Mouse (Mus musculus) thymus, adult 18-20 months (tissue): Measurements from ENCODE around the gene Csmd2.

Experiments used
- DNase-seq, 2 experiments: peaks; one replicate each; pipeline ENCODE4 v3.0.0; 2022; ENCODE audit warnings: mixed read lengths in 2 of 2

The Csmd2 gene

GRCm38 (mm10) chr4:128142279-128142678 lies 154.6 kb downstream of the Csmd2 start:
- no peak for DNase-seq

DNA sequence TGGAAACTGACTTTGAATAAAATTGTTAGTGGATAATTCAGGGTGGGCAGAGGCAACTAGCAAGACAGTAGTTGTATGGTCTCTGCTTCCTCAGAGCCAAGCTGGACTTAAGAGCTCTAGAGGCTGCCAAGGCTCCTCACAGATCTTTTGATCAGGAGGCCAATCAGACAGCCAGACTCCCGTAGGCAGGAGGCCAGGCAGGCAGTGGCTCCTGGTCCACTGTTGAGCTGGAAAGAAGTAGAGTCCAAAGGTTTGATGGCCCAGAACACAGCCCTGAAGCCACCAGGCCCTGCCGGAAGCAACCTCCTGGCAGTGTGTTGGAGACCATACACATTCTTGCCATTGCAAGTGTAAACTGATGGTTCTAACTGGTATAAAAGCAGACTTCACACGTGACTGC lies 155.5 kb downstream of the Csmd2 start:
- DNase-seq: no peak

GRCm38 (mm10) chr4:128149524-128149923 lies 161.9 kb downstream of the Csmd2 start:
- no peak for DNase-seq

DNA sequence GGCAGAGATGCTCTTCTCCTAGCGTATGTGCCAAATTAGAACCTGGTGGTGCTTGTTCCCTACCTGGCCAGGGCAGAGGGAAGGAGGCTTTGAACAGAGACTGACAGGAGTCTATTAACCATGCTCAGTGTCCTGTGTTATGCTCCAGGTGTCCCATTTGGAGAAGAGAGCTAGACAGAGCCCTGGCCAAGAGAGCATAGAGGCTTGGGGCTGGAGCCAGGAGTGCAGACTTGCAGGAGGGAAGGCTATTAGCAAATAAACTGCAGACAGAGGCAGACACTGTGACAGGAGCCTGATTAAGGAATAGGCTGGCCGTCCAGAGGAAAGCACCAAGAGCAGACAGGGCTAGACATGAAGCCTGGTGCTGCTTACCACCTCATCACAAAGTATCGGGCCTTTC lies 164.4 kb downstream of the Csmd2 start:
- DNase-seq: no peak

- no peak for DNase-seq
Measured at GRCm38 (mm10) chr4:128153144-128153543, 165.5 kb downstream of the Csmd2 start.

DNA sequence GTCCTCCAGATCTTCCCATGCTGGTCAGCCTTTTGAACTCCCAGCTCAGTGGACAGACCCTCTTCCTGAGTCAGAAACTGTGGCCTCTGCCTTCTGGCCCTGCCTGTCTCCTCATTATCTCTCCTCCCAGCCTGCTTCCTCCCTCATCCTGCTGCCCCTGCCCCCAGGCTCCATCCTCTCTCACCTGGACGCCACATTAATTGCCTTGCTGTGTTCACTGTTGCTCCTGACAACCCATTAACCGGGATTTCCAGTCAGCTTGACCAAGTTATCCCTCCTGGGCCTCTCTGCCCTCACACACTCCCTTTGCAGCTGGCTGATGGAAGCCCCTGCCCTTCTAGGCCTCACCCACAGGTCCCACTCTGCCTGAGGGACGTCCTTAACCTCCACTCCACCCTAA lies 167.6 kb downstream of the Csmd2 start:
- DNase-seq: no peak

GRCm38 (mm10) chr4:128160656-128161055 lies 173.0 kb downstream of the Csmd2 start:
- DNase-seq: no peak

DNA sequence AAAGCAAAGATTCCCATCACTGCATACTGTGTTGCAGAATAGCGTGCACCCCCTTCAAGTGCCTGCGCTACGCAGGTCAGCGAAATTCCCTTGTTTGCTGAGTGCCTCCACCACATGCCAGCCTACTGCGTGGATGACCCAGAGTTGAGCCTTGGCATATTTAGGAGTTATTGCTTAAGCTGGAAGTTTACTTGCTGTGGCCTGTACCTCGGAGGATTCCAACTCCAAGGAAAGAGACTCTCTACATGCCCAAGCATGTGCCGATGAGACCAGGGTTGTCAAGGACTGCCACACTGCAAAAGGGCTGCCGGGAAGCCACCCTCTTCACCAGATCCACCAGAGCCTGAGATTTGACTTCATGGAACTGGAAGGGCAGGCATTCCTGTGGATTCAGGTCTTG lies 182.5 kb downstream of the Csmd2 start:
- DNase-seq: no peak

DNA sequence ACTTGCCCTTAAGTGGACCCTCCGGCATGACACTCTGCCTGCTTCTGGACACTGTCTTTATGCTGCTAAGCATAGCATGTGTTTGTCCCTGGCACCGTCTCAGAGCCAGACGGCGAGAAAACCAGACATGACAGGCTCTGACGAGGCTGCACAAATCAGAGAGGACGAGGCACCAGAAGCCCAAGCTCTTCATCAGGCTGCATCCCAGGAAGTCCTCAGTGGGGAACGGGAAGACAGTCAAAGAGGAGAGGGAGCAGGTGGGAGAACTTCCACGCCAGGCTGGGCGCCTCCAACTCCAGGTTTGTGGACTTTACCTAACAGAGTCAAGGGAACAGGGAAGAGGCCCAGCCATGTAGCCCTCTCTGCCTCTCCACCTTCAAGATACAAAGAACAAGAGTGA lies 183.6 kb downstream of the Csmd2 start:
- no peak for DNase-seq

DNA sequence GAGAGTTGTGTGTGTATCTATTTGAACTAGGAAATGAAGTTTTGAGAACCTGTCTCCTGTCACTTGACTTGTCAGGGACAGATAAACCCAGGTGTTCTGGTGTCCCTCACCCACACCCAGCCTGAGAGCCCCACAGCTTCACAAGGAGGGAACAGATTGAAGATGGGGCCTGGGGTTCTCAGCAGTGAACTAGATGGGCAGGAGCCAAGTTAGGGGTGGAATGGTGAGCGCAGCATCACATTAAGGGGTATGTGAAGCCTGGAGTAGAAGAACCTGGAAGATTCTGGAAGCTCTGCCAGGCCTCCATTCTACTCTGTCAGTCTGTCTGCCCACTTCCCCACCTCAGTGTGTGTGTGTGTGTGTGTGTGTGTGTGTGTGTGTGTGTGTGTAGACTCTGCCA lies 184.0 kb downstream of the Csmd2 start:
- no peak for DNase-seq

- no peak for DNase-seq
Measured at GRCm38 (mm10) chr4:128178974-128179373, 191.3 kb downstream of the Csmd2 start.

GRCm38 (mm10) chr4:128179581-128179980 lies 191.9 kb downstream of the Csmd2 start:
- DNase-seq: no peak

GRCm38 (mm10) chr4:128184747-128185146 lies 197.1 kb downstream of the Csmd2 start:
- DNase-seq: no peak

GRCm38 (mm10) chr4:128194454-128194853 lies 206.8 kb downstream of the Csmd2 start:
- no peak for DNase-seq

- no peak for DNase-seq
Measured at GRCm38 (mm10) chr4:128217991-128218595, 230.4 kb downstream of the Csmd2 start.

GRCm38 (mm10) chr4:128224453-128224852 lies 236.8 kb downstream of the Csmd2 start:
- DNase-seq: no peak

DNA sequence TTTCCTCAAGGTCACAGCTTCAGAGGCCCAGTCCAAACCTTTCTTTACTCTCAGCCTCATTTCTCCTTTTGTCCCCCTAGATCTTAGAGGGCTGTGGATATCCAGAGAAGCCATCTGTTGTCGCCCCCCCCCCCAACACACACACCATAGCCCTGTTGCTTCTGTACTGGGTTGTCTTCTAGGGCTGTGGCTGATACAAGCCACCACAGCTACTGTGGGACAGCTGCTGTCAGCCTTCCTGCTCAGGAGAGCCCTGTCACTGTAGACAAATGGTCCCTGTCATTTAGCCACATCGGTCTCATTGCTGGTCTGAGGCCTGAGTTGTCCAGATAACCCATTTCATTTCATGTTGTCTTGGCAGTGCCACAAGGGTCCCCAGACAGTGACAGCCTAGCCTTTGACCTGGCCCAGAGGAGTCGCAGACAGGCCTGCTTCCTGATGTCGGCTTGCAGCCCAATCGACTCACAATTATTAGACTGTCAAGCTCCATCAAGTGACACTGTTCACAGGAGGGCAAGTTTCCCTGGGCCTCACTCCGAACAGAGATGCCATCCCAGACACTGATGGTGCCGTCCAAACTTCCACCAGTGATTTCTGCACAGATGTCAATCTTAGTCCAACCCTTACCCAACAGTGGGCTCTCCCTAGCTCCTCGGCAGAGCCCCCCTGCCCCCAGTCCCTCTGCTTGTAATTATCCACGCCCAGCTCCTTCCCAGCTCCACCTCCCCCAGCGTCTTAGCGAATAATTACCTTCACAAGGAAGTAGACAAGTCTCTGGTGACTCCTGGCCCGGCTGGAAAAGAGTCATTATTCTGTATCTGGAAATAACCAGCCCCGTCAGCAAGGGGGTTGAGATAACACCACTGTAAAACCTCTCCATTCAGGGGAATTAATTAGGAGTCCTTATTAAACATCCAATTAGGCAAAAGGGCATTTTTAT lies 240.0 kb downstream of the Csmd2 start:
- DNase-seq: no peak

DNA sequence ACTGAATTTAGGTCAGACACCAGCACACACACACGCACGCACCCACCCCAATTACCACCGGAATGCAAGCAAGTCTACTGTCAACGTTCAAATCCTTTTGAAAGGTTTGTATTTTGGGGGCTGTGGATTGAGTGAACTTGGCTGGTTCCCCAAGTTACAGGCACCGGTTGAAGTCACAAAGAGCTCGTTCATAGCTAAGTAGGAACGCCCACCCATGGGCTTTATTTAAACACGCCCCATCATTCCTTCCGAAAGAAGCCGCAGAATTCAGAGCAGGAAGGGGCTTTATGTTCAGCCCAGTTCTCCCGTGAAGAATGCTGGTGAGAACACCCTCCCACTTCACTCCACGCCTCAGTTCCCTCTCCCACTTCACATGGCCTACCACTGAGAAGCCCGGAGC lies 245.8 kb downstream of the Csmd2 start:
- no peak for DNase-seq

DNA sequence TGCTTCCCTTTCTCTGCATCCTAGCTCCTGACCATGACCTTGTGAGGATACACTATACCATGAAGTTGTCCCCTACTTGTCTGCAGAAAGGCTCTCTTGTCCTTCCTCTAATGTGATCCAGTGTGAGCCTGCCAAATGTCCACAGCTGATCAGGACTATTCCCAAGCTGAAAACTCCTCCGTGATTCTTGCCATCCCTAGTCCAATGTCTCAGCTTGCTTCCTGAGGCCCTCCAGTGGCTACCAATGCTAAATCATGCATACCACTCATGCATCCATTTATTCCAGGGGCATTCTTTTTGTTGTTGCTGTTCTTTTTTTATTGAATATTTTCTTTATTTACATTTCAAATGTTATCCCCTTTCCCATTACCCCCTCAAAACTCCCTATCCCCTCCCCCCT lies 251.5 kb downstream of the Csmd2 start:
- DNase-seq: no peak

DNA sequence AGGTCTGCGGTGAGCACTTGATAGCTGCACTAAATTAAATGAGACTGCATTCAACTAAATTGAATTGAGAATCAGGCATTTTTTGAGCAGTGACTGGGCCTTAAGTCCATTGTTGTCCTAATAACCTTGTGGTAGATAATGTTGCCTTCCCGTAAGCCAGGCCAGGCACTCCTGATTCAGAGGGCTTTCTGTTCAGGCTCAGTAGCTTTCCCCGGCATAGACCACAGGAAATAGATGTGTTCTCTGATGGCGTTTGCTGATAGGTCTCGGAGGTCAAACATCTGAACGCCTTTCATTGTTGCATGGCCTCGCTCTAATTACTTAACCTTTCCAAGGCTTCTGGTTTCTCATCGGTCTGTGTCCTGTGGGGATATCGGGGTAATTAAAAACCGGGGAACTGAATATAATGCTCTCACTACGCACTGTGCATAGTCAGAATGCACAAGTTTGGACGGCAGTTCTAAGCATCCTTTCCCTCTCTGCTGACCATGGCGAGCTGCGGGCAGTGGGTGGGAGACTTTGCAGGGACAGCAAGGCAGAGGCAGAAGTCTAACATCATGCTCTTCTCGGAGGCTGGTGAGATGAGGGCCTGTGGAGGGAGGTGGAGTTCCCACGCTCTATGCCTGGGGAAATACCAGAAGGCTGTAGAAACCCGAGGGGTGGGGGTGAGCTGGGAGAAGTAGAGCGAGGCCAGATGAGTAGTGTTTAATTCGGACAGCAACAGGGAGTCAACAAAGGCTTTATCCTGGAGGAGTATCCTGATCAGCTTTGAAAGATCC lies 253.6 kb downstream of the Csmd2 start:
- no peak for DNase-seq

DNA sequence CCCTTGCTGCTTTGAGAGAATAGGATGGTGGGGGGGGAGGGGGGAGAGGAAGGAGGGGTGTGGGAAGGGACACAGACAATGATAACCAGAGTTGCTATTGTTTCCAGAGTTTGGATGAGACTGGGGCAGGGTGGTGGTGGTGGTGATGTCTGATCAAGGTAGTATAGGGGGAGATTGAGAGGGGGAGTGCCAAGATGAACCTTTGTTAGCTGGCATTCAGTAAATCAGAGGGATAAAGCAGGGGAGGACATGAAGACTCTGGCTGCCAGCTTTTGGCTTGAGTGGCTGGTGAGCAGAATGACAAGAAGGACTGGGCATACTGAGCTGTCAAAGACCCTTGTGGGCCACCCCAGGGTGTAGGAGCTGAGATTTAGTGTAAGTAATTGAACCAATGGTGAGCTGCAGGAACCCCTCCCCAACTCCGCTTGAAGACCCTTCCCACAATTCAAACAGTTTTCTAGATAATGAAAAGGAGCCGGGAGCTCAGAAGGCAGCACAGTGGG lies 254.2 kb downstream of the Csmd2 start:
- DNase-seq: no peak

- DNase-seq: no peak
Measured at GRCm38 (mm10) chr4:128245201-128245600, 257.5 kb downstream of the Csmd2 start.

- DNase-seq: no peak
Measured at GRCm38 (mm10) chr4:128248676-128249075, 261.0 kb downstream of the Csmd2 start.
